Mouse (Mus musculus): ENCODE measurements around the gene Muc5ac. TPM values are rescaled to one million over a fixed set of nuclear protein-coding genes. Genes with fewer than 3 reads are reported as not detected.

The Muc5ac gene
- polyA plus RNA-seq, 1 experiment from 2014 or later = not detected

GRCm38 (mm10) chr7:141840354-141840753, 51.6 kb downstream of the Muc5ac start:
- H3K9me3 ChIP-seq = no peaks in the 10 kb centered on the region
- no peak for ATAC-seq (ENCODE audit: low FRiP score)
- H3K4me2 ChIP-seq = no peak overlapping the region
- no peak overlapping the region for H3K9ac ChIP-seq
- no peaks in the 10 kb centered on the region for H3K4me1 ChIP-seq (replicated peaks)
- WGBS = 87% methylated on average over 10 of the region's 10 CpGs
- H3K27ac ChIP-seq = no peak overlapping the region
- no peak overlapping the region for H3K4me3 ChIP-seq
- H3K27me3 ChIP-seq = no peaks in the 10 kb centered on the region
- no peaks in the 10 kb centered on the region for H3K36me3 ChIP-seq

- WGBS = 86% methylated on average over 4 of the region's 4 CpGs
- ATAC-seq (ENCODE audit: low FRiP score) = no peak
- no peak overlapping the region for H3K4me2 ChIP-seq
Measured at GRCm38 (mm10) chr7:141861046-141861445, 72.3 kb downstream of the Muc5ac start.

More at GRCm38 (mm10) chr7:141861046-141861445, 72.3 kb downstream of the Muc5ac start:
- Histone ChIP-seq H3K9ac (no peak overlapping the region), H3K9me3 (no peaks in the 10 kb centered on the region), H3K4me3 (no peak overlapping the region), H3K4me1 (replicated peaks) (no peaks in the 10 kb centered on the region), H3K36me3 (no peaks in the 10 kb centered on the region), H3K27me3 (no peaks in the 10 kb centered on the region), H3K27ac (no peak overlapping the region)

Other genes starting within 250 kb of the Muc5ac start
- gene Chid1, start 249.1 kb upstream of the Muc5ac start, polyA plus RNA-seq (2015; fragmentation: Nextera tagmentation; extraction: Ambion mirVana) = 36.6 and 45.5 TPM in 2 replicates
- 105 and 111 TPM in 2 replicates for gene Ap2a2, start 226.8 kb upstream of the Muc5ac start, polyA plus RNA-seq (2015; fragmentation: Nextera tagmentation; extraction: Ambion mirVana)
- gene Muc6, start 133.7 kb upstream of the Muc5ac start, polyA plus RNA-seq (2015; fragmentation: Nextera tagmentation; extraction: Ambion mirVana) = 0.21 and 0.23 TPM in 2 replicates
- gene Muc2, start 98.6 kb upstream of the Muc5ac start, polyA plus RNA-seq (2015; fragmentation: Nextera tagmentation; extraction: Ambion mirVana) = 0.14 and 0.38 TPM in 2 replicates
- gene Muc5b, start 50.1 kb downstream of the Muc5ac start, polyA plus RNA-seq (2015; fragmentation: Nextera tagmentation; extraction: Ambion mirVana) = 0.04 and 0.05 TPM in 2 replicates
- gene Tollip, start 129.5 kb downstream of the Muc5ac start, polyA plus RNA-seq (2015; fragmentation: Nextera tagmentation; extraction: Ambion mirVana) = 70.1 and 72.9 TPM in 2 replicates
- 22.5 and 24.5 TPM in 2 replicates for gene Brsk2, start 160.8 kb downstream of the Muc5ac start, polyA plus RNA-seq (2015; fragmentation: Nextera tagmentation; extraction: Ambion mirVana)

Measured in hindbrain, embryonic 13.5 days (tissue).